Mouse (Mus musculus): ENCODE results near the gene Pcp4. TPM values are rescaled to one million over a fixed set of nuclear protein-coding genes. Genes with fewer than 3 reads are reported as not detected.

Gene Pcp4
- total RNA-seq (2023; ENCODE audit: inconsistent age), result 32.5 to 41.5 TPM (median 38.9 TPM) in 4 replicates

GRCm38 (mm10) chr16:96467445-96467844, at the start of gene Pcp4:
TSS of gene Pcp4 (plus strand) at chr16:96467606.

GRCm38 (mm10) chr16:96443468-96443867, 23.9 kb upstream of the Pcp4 start, which contains the start of gene Itgb2l:
TSS of gene Itgb2l (minus strand) at chr16:96443619.

Other genes with a start within 250 kb of the Pcp4 start
- not detected in 4 replicates for gene B3galt5, start 231.8 kb upstream of the Pcp4 start, total RNA-seq (2023; ENCODE audit: inconsistent age)
- gene Itgb2l, start 24.0 kb upstream of the Pcp4 start, total RNA-seq (2023; ENCODE audit: inconsistent age), result not detected in 4 replicates

Data from B cell, adult (primary cell).